Mouse (Mus musculus) macrophage (primary cell): ENCODE measurements around the gene Dnaic2. TPM values are rescaled to one million over a fixed set of nuclear protein-coding genes. Genes with fewer than 3 reads are reported as not detected.

Source experiments
- H3K27ac ChIP-seq: fragments of 350-480 bp; formaldehyde crosslinking; 2 replicates; pipeline ENCODE4 v1.9.0; 2021
- H3K36me3 ChIP-seq: fragments of 350-480 bp; formaldehyde crosslinking; 2 replicates; pipeline ENCODE4 v1.9.0; 2021; ENCODE audit errors: inconsistent target
- H3K4me3 ChIP-seq: fragments of 350-480 bp; formaldehyde crosslinking; 2 replicates; pipeline ENCODE4 v1.9.0; 2021; ENCODE audit errors: inconsistent target
- H3K79me2 ChIP-seq: fragments of 350-480 bp; formaldehyde crosslinking; 2 replicates; pipeline ENCODE4 v1.9.0; 2021; ENCODE audit errors: inconsistent target
- WGBS: methylation state at CpG from one replicate; pipeline ENCODE4 v1.1.7; 2026; ENCODE audit warnings: inconsistent platforms; ENCODE audit not compliant: missing documents; 5-methylcytosine and 5-hydroxymethylcytosine counted together
- polyA plus RNA-seq: library from polyadenylated mRNA; stranded (reverse); fragments of 250-400 nt; gene quantifications from 3 replicates; pipeline ENCODE4 v1.2.4, GENCODE M21; 2018; ENCODE audit warnings: inconsistent platforms

The Dnaic2 gene
- polyA plus RNA-seq, 1 experiment from 2014 or later = not detected

- H3K4me3 ChIP-seq = no peak overlapping the region
- WGBS = 78% methylated on average over 19 of the region's 19 CpGs
- H3K27ac ChIP-seq = no peak overlapping the region
- no peaks in the 10 kb centered on the region for H3K79me2 ChIP-seq
- no peaks in the 10 kb centered on the region for H3K36me3 ChIP-seq
Measured at GRCm38 (mm10) chr11:114793868-114794545, 66.8 kb downstream of the Dnaic2 start.

- Histone ChIP-seq H3K36me3 (no peaks in the 10 kb centered on the region), H3K27ac (no peak overlapping the region), H3K4me3 (no peak overlapping the region), H3K79me2 (no peaks in the 10 kb centered on the region)
- 84% methylated on average over 4 of the region's 4 CpGs for WGBS
Measured at GRCm38 (mm10) chr11:114794691-114795090, 67.5 kb downstream of the Dnaic2 start.

DNA sequence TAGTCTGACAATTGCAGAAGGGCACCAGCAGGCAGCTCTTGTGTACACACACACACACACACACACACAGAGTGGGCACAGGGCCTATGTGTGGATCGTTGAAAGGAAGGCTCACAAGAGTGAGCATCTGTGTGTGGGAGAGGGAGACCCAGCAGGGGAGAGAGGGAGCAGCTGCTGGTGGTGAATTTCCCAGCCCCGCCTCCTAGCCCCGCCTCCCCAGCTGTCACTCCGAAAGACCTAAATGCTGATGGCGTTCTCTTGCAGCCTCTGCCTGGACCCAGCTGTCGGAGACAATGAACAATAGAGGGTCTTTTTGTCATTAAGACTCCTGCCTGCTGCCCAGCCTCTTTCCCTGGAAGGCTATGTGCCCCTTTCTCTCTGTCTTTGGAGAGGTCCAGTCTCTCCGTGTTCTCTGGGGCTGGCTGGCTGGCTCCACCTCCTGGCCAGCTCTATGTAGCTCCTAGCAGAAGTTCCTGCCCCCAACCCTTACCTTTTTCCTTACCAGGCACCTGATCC is 68.1 kb downstream of the Dnaic2 start:
- Histone ChIP-seq H3K27ac (no peak overlapping the region), H3K79me2 (no peaks in the 10 kb centered on the region), H3K36me3 (no peaks in the 10 kb centered on the region), H3K4me3 (no peak overlapping the region)
- WGBS = 2% methylated on average over 7 of the region's 7 CpGs

GRCm38 (mm10) chr11:114795848-114796322 is 68.7 kb downstream of the Dnaic2 start, which contains the start of gene Btbd17:
Gene Btbd17, minus strand, starts transcription at chr11:114795945.
- no peaks in the 10 kb centered on the region for H3K79me2 ChIP-seq
- no peak within 1 kb of the TSS for H3K4me3 ChIP-seq
- 49% methylated on average over 4 of the region's 4 CpGs for WGBS
- H3K36me3 ChIP-seq = no peaks in the 10 kb centered on the region
- H3K27ac ChIP-seq = no peak within 1 kb of the TSS

DNA sequence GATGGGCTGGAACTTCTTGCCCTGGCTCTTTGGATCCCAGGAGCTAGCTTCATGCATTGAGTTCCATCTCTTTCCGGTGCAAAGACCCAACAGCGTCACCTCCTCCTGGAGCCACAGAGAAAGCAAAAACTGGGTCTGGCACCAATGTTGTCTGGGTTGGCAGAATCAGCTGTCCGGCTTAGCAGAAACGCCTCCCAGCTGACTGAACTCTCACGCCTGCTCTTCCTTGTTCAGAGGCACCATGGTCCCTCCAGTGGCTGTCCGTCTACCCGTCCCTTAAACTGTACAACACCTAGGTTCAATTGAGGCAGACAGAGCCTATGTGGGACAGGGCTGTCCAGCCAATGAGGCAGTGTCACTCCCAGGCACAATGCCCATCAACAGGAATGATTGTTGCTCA is 70.0 kb downstream of the Dnaic2 start:
- no peak overlapping the region for H3K27ac ChIP-seq
- H3K4me3 ChIP-seq = no peak overlapping the region
- no peaks in the 10 kb centered on the region for H3K79me2 ChIP-seq
- H3K36me3 ChIP-seq = no peaks in the 10 kb centered on the region
- 90% methylated on average over 7 of the region's 7 CpGs for WGBS

- Histone ChIP-seq H3K27ac (no peak overlapping the region), H3K79me2 (no peaks in the 10 kb centered on the region), H3K4me3 (no peak overlapping the region), H3K36me3 (no peaks in the 10 kb centered on the region)
- WGBS = 85% methylated on average over 3 of the region's 3 CpGs
Measured at GRCm38 (mm10) chr11:114797981-114798380, 70.8 kb downstream of the Dnaic2 start.

DNA sequence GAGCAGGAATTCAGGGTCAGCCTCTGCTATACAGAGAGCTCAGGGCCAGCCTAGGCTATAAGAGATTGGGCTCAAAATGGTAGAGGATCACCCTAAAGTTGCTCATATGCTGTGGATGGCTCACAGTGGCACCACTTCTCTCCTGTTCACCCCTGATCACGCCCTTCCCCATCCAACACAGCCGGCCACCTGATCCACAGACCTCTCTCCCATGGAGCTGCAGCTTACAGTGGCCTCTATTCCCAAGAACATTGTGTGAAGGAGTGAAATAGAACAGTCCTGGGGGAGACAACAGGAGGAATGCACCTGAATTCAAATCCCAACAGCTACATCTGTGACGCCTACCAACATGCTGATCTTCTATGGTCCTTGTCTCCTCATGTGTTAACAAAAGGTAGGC is 71.4 kb downstream of the Dnaic2 start, which contains the start of gene Gpr142:
Gene Gpr142 (plus strand): TSS at position 301 of the 400 bp plus-strand sequence.
- H3K27ac ChIP-seq = no peak within 1 kb of the TSS
- no peak within 1 kb of the TSS for H3K4me3 ChIP-seq
- H3K36me3 ChIP-seq = no peaks in the 10 kb centered on the region
- 94% methylated on average over 3 of the region's 3 CpGs for WGBS
- no peaks in the 10 kb centered on the region for H3K79me2 ChIP-seq

DNA sequence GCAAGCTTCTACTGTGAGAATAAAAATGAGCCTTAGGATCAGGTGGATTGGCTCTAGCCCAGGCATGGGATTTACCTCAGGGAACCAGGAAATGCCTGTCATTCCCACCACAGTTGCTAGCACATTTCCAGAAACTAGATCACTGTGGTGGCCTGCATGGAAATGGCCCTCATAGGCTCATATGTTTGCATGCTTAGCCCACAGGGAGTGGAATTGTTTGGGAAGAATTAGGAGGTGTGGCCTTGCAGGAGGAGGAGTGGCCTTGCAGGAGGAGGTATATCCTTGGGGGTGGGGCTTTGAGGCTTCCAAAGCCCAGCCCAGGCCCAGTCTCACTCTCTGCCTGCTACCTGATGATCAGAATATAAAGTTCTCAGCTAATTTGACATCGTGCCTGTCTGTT is 74.7 kb downstream of the Dnaic2 start:
- H3K79me2 ChIP-seq = no peaks in the 10 kb centered on the region
- no peak overlapping the region for H3K27ac ChIP-seq
- 92% methylated on average over 1 of the region's 1 CpGs for WGBS
- H3K4me3 ChIP-seq = no peak overlapping the region
- H3K36me3 ChIP-seq = no peaks in the 10 kb centered on the region

GRCm38 (mm10) chr11:114802540-114803267 is 75.5 kb downstream of the Dnaic2 start:
- Histone ChIP-seq H3K4me3 (no peak overlapping the region), H3K36me3 (no peaks in the 10 kb centered on the region), H3K79me2 (no peaks in the 10 kb centered on the region), H3K27ac (no peak overlapping the region)
- WGBS = 87% methylated on average over 15 of the region's 15 CpGs

DNA sequence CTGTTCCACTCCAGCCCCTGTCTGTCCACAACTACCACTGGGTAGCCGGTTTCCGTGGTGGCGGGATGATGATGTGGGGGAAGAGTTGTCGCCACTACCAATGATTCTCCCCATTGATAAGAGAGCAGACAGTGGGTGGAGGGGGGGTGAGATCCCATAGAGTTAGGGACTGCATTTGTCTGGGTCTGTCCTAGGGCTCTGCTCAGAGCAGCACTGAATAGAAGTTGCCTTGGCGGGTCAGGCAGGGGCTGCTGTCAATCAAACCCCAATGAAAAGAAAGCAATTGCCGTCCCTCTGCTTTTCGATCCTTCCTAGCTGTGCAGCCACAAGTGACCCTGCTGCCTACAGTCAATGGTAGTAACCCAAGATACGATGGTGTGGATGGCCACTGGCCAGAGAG is 76.8 kb downstream of the Dnaic2 start:
- no peak overlapping the region for H3K27ac ChIP-seq
- no peaks in the 10 kb centered on the region for H3K36me3 ChIP-seq
- H3K4me3 ChIP-seq = no peak overlapping the region
- no peaks in the 10 kb centered on the region for H3K79me2 ChIP-seq
- 92% methylated on average over 8 of the region's 8 CpGs for WGBS

DNA sequence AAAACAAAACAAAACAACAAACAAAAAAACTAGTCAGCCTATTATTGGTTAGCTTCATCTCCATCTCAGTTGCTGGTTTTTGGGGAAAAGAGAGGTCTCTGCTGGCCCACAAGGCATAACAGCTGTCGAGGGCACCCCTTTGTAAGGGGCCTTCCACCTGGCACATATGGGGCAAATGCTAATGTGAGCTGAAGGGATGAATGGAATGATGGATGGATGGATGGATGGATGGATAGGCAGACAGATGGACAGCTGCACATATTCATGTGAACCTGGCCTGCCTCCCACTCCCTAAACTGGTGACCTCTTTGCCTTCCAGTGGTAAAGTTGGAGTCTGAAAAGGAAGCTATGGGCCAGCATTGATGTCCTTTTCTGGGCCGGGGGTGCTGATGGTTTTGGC is 79.8 kb downstream of the Dnaic2 start:
- H3K4me3 ChIP-seq = no peak overlapping the region
- no peak overlapping the region for H3K27ac ChIP-seq
- 94% methylated on average over 2 of the region's 2 CpGs for WGBS
- H3K79me2 ChIP-seq = no peaks in the 10 kb centered on the region
- no peaks in the 10 kb centered on the region for H3K36me3 ChIP-seq

Other genes with a start within 250 kb of the Dnaic2 start
- 892 to 1,637 TPM (median 1,558 TPM) in 3 replicates for gene Rpl38, start 58.9 kb upstream of the Dnaic2 start, polyA plus RNA-seq
- 65.9 to 116 TPM (median 90.0 TPM) in 3 replicates for gene Ttyh2, start 52.0 kb upstream of the Dnaic2 start, polyA plus RNA-seq
- gene Kif19a, start 38.0 kb downstream of the Dnaic2 start, polyA plus RNA-seq = 0.67 to 2.7 TPM (median 1.9 TPM) in 3 replicates
- not detected in 3 replicates for gene Btbd17, start 68.5 kb downstream of the Dnaic2 start, polyA plus RNA-seq
- gene Gpr142, start 71.5 kb downstream of the Dnaic2 start, polyA plus RNA-seq = not detected in 3 replicates
- 1.8 to 17.4 TPM (median 8.2 TPM) in 3 replicates for gene Gprc5c, start 123.7 kb downstream of the Dnaic2 start, polyA plus RNA-seq
- gene Cd300a, start 162.6 kb downstream of the Dnaic2 start, polyA plus RNA-seq = 86.9 to 197 TPM (median 152 TPM) in 3 replicates
- gene Cd300lb, start 207.0 kb downstream of the Dnaic2 start, polyA plus RNA-seq = 149 to 198 TPM (median 167 TPM) in 3 replicates
- 0.56 TPM in 1 of 3 replicates, not detected in the others for gene Cd300c, start 241.7 kb downstream of the Dnaic2 start, polyA plus RNA-seq